Mouse (Mus musculus): ENCODE results near the gene Fuom. TPM values are rescaled to one million over a fixed set of nuclear protein-coding genes. Genes with fewer than 3 reads are reported as not detected.
"Not testable (repeated sequence)": the region's sequence is repeated elsewhere in the genome, so short reads cannot be mapped to it uniquely, and the experiment has no call there.

Fuom gene
- polyA plus RNA-seq (2016; fragmentation: Nextera tagmentation; extraction: Ambion mirVana), result 21.3 and 21.8 TPM in 2 replicates

DNA sequence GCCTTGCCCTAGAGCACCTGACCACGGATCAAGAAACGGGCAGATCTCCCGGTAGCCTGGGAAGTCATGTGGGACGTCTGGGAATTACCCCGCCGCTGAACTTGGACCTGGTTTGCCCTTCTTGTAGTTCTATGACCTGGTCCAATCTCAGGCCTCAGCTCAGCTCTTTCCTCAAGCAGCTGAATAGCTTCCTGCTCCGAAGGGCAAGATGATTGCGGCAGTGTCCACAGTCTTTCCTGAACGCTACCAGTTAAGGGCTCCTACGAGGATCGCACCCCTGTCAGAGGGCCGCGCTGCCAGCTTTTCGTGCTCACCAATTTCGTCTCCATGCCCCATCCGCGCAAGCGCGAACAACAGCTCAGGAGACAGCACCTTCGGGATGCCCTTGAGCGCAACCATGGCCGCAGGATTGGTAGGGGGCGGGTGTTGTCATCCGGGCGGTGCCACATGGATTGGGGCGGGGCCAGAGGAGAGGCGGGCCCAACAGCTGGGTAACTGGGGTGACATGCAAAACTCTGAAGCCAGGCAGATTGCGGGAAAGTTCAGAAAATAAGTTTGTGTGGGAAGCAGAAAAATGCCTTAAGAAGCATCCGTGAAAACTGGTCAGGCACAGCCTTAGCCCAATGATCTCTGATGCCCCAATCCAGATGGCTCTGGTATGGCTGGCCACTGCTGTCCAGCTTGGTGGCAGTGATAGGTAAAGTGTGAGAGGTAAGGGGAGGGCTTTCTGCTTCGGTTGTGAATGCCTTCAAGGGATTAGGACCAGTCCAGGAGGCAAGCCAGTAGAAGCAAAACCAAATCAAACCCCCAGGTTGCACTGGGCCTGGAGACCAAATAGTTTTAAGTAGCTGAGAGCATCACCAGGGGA is at the start of gene Fuom:
TSS of gene Fuom (minus strand) at position 449 of the 868 bp plus-strand sequence.
- Histone ChIP-seq H3K9ac (replicated peaks) (peak within 1 kb of the TSS; percentile 65), H3K27ac (no peak within 1 kb of the TSS), H3K36me3 (peaks cover 22% of the 10 kb centered on the region), H3K27me3 (peaks cover 3% of the 10 kb centered on the region; the same call in 1 of the 2 replicates), H3K4me1 (replicated peaks) (peaks cover 12% of the 10 kb centered on the region), H3K4me2 (peak within 1 kb of the TSS; percentile 76), H3K9me3 (no peaks in the 10 kb centered on the region), H3K4me3 (replicated peaks) (peak within 1 kb of the TSS; percentile 48)
- peak; percentile 66; the same call in 1 of the 2 replicates for ATAC-seq (ENCODE audit: insufficient number of reproducible peaks, insufficient read depth, low FRiP score, low TSS enrichment, low read depth)
- WGBS, result 2% methylated on average over 30 of the region's 30 CpGs

DNA sequence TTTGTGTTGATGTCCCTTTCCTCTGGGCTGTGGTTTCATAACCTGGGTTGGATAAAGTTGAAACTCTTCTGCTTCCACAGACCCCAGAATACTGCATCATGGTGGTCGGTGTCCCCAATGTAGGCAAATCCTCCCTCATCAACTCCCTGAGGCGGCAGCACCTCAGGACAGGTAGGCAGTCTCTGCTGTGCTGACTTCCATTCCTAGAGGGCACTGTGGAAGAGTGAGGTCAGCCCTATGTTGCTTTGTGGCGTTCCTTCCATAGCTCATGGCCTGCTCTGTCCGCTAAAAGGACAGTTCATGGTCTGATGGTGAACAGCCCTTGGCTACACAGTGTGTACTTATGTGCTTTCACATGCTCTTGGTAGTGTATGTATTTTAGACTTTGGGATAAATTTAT is 42.3 kb upstream of the Fuom start:
- ATAC-seq (ENCODE audit: insufficient number of reproducible peaks, insufficient read depth, low FRiP score, low TSS enrichment, low read depth), result no peak
- 81% methylated on average over 4 of the region's 4 CpGs for WGBS
- no peaks in the 10 kb centered on the region for H3K27me3 ChIP-seq

GRCm38 (mm10) chr7:140141350-140141749 is 39.1 kb upstream of the Fuom start:
- WGBS, result 8% methylated on average over 14 of the region's 14 CpGs

More for the DNA sequence above, 42.3 kb upstream of the Fuom start:
- no peaks in the 10 kb centered on the region for H3K9me3 ChIP-seq
- H3K36me3 ChIP-seq, result peaks cover 9% of the 10 kb centered on the region; the same call in 1 of the 2 replicates
- H3K9ac ChIP-seq (replicated peaks), result no peak overlapping the region
- no peak overlapping the region for H3K4me2 ChIP-seq
- H3K27ac ChIP-seq, result no peak overlapping the region
- no peak overlapping the region for H3K4me3 ChIP-seq (replicated peaks)
- H3K4me1 ChIP-seq (replicated peaks), result no peaks in the 10 kb centered on the region

GRCm38 (mm10) chr7:140138021-140138310 is 35.7 kb upstream of the Fuom start:
- WGBS, result 2% methylated on average over 8 of the region's 8 CpGs
- ATAC-seq (ENCODE audit: insufficient number of reproducible peaks, insufficient read depth, low FRiP score, low TSS enrichment, low read depth), result no peak
- Histone ChIP-seq H3K36me3 (peaks cover 16% of the 10 kb centered on the region; the same call in 1 of the 2 replicates), H3K4me3 (replicated peaks) (peak overlapping the region; percentile 82), H3K4me2 (peak overlapping the region; percentile 91), H3K9me3 (no peaks in the 10 kb centered on the region), H3K4me1 (replicated peaks) (peaks cover 5% of the 10 kb centered on the region; the same call in 1 of the 2 replicates), H3K9ac (replicated peaks) (peak overlapping the region; percentile 81), H3K27ac (peak overlapping the region; percentile 78), H3K27me3 (no peaks in the 10 kb centered on the region)

More at GRCm38 (mm10) chr7:140141350-140141749, 39.1 kb upstream of the Fuom start:
- no peaks in the 10 kb centered on the region for H3K36me3 ChIP-seq
- no peak for ATAC-seq (ENCODE audit: insufficient number of reproducible peaks, insufficient read depth, low FRiP score, low TSS enrichment, low read depth)
- H3K27me3 ChIP-seq, result no peaks in the 10 kb centered on the region
- no peaks in the 10 kb centered on the region for H3K9me3 ChIP-seq
- no peak overlapping the region for H3K9ac ChIP-seq (replicated peaks)
- no peak overlapping the region for H3K27ac ChIP-seq
- H3K4me2 ChIP-seq, result no peak overlapping the region
- no peak overlapping the region for H3K4me3 ChIP-seq (replicated peaks)
- peaks cover 5% of the 10 kb centered on the region; the same call in 1 of the 2 replicates for H3K4me1 ChIP-seq (replicated peaks)

- Histone ChIP-seq H3K36me3 (peaks cover 16% of the 10 kb centered on the region; the same call in 1 of the 2 replicates), H3K27me3 (no peaks in the 10 kb centered on the region), H3K9me3 (no peaks in the 10 kb centered on the region), H3K4me3 (replicated peaks) (peak within 1 kb of the TSS; percentile 82), H3K9ac (replicated peaks) (peak within 1 kb of the TSS; percentile 81), H3K4me1 (replicated peaks) (peaks cover 5% of the 10 kb centered on the region; the same call in 1 of the 2 replicates), H3K4me2 (peak within 1 kb of the TSS; percentile 91), H3K27ac (peak within 1 kb of the TSS; percentile 78)
- peak; percentile 93 for ATAC-seq (ENCODE audit: insufficient number of reproducible peaks, insufficient read depth, low FRiP score, low TSS enrichment, low read depth)
- 2% methylated on average over 39 of the region's 39 CpGs for WGBS
These were observed 35.1 kb upstream of the Fuom start, which contains the start of gene Mtg1 for GRCm38 (mm10) chr7:140137135-140138020. Gene Mtg1, plus strand, starts transcription at chr7:140137564.

GRCm38 (mm10) chr7:140135106-140135770 is 33.0 kb upstream of the Fuom start:
- ATAC-seq (ENCODE audit: insufficient number of reproducible peaks, insufficient read depth, low FRiP score, low TSS enrichment, low read depth), result no peak
- Histone ChIP-seq H3K9ac (replicated peaks) (no peak overlapping the region), H3K27ac (no peak overlapping the region), H3K4me3 (replicated peaks) (no peak overlapping the region), H3K4me1 (replicated peaks) (peaks cover 5% of the 10 kb centered on the region; the same call in 1 of the 2 replicates), H3K4me2 (no peak overlapping the region), H3K9me3 (no peaks in the 10 kb centered on the region), H3K36me3 (peaks cover 34% of the 10 kb centered on the region), H3K27me3 (no peaks in the 10 kb centered on the region)
- WGBS, result 87% methylated on average over 5 of the region's 5 CpGs

DNA sequence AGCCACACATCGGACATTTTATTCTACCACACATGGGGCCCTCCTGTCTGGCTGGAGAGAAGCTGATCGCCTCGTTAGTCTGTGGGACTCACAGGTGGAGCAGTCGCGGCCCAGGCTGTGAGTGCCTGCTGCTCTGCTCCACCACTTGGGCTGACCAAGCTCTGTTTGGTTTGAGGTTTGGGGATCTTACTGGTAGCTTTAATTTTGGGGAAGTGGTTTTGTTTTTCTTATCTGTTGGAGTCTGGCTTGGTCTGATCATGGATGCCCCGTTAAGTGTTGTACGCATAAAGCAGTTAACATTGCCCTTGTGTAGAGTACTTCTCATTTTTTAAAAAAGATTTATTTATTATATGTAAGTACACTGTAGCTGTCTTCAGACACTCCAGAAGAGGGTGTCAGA is 31.8 kb upstream of the Fuom start:
- H3K9ac ChIP-seq (replicated peaks); H3K4me3 ChIP-seq (replicated peaks); ATAC-seq (ENCODE audit: insufficient number of reproducible peaks, insufficient read depth, low FRiP score, low TSS enrichment, low read depth); H3K4me1 ChIP-seq (replicated peaks); H3K9me3 ChIP-seq; H3K27ac ChIP-seq; H3K27me3 ChIP-seq; H3K4me2 ChIP-seq: not testable (repeated sequence)
- H3K36me3 ChIP-seq, result peaks cover 46% of the 10 kb centered on the region
- 89% methylated on average over 7 of the region's 7 CpGs for WGBS

GRCm38 (mm10) chr7:140132184-140132583 is 29.9 kb upstream of the Fuom start:
- H3K27ac ChIP-seq; H3K27me3 ChIP-seq; H3K4me3 ChIP-seq (replicated peaks); H3K9me3 ChIP-seq; H3K4me1 ChIP-seq (replicated peaks); H3K4me2 ChIP-seq; ATAC-seq (ENCODE audit: insufficient number of reproducible peaks, insufficient read depth, low FRiP score, low TSS enrichment, low read depth); H3K9ac ChIP-seq (replicated peaks): not testable (repeated sequence)
- WGBS, result 94% methylated on average over 7 of the region's 7 CpGs
- peaks cover 47% of the 10 kb centered on the region for H3K36me3 ChIP-seq

- Histone ChIP-seq H3K4me2 (no peak overlapping the region), H3K4me1 (replicated peaks) (peaks cover 9% of the 10 kb centered on the region; the same call in 1 of the 2 replicates), H3K36me3 (peaks cover 30% of the 10 kb centered on the region), H3K27ac (no peak overlapping the region), H3K9me3 (no peaks in the 10 kb centered on the region), H3K27me3 (no peaks in the 10 kb centered on the region), H3K4me3 (replicated peaks) (no peak overlapping the region), H3K9ac (replicated peaks) (no peak overlapping the region)
- 88% methylated on average over 2 of the region's 2 CpGs for WGBS
- ATAC-seq (ENCODE audit: insufficient number of reproducible peaks, insufficient read depth, low FRiP score, low TSS enrichment, low read depth), result no peak
These were observed 25.7 kb upstream of the Fuom start for GRCm38 (mm10) chr7:140127911-140128310.

GRCm38 (mm10) chr7:140126934-140127333 is 24.7 kb upstream of the Fuom start:
- Histone ChIP-seq H3K27ac (no peak overlapping the region), H3K9me3 (no peaks in the 10 kb centered on the region), H3K27me3 (no peaks in the 10 kb centered on the region), H3K36me3 (peaks cover 26% of the 10 kb centered on the region), H3K9ac (replicated peaks) (no peak overlapping the region), H3K4me2 (peak overlapping the region; percentile 17; the same call in 1 of the 2 replicates), H3K4me1 (replicated peaks) (peaks cover 9% of the 10 kb centered on the region; the same call in 1 of the 2 replicates), H3K4me3 (replicated peaks) (no peak overlapping the region)
- ATAC-seq (ENCODE audit: insufficient number of reproducible peaks, insufficient read depth, low FRiP score, low TSS enrichment, low read depth), result no peak
- 90% methylated on average over 3 of the region's 3 CpGs for WGBS
